Mouse (Mus musculus) cerebellum, postnatal 14 days (tissue): ENCODE measurements around the gene Irak4.

Experiments
- DNase-seq, 2 experiments: peaks; one replicate each; pipeline ENCODE4 v3.0.0; 2021; ENCODE audit warnings: mixed read lengths in 2 of 2

The Irak4 gene

GRCm38 (mm10) chr15:94543409-94544051 is at the start of gene Irak4, which contains the start of gene Pus7l:
Irak4 (plus strand) TSS chr15:94543643.
Pus7l (minus strand) TSS chr15:94543547.
- DNase-seq = peak; percentile 92 to 94

- DNase-seq = peak in 1 of 2 experiments; percentile 9
Measured at GRCm38 (mm10) chr15:94494445-94494844, 49.0 kb upstream of the Irak4 start.

- DNase-seq = peak in 1 of 2 experiments; percentile 34
Measured at GRCm38 (mm10) chr15:94495936-94496335, 47.5 kb upstream of the Irak4 start.

GRCm38 (mm10) chr15:94499260-94499659 is 44.2 kb upstream of the Irak4 start:
- no peak for DNase-seq

- peak; percentile 52 for DNase-seq
Measured at GRCm38 (mm10) chr15:94503451-94504215, 39.8 kb upstream of the Irak4 start.

GRCm38 (mm10) chr15:94517913-94518491 is 25.4 kb upstream of the Irak4 start:
- no peak for DNase-seq

- DNase-seq = peak; percentile 67 to 68
Measured at GRCm38 (mm10) chr15:94520205-94520900, 23.1 kb upstream of the Irak4 start.

GRCm38 (mm10) chr15:94520959-94521358 is 22.5 kb upstream of the Irak4 start:
- no peak for DNase-seq

GRCm38 (mm10) chr15:94523251-94523650 is 20.2 kb upstream of the Irak4 start:
- no peak for DNase-seq

GRCm38 (mm10) chr15:94524956-94525355 is 18.5 kb upstream of the Irak4 start:
- no peak for DNase-seq

- no peak for DNase-seq
Measured at GRCm38 (mm10) chr15:94530519-94530918, 12.9 kb upstream of the Irak4 start.

- no peak for DNase-seq
Measured at GRCm38 (mm10) chr15:94532306-94532705, 11.1 kb upstream of the Irak4 start.

GRCm38 (mm10) chr15:94532956-94533355 is 10.5 kb upstream of the Irak4 start:
- DNase-seq = no peak

- DNase-seq = no peak
Measured at GRCm38 (mm10) chr15:94535521-94535920, 7.9 kb upstream of the Irak4 start.

- DNase-seq = no peak
Measured at GRCm38 (mm10) chr15:94539296-94539695, 4.1 kb upstream of the Irak4 start.

GRCm38 (mm10) chr15:94542567-94543408 is 655 bp upstream of the Irak4 start:
- DNase-seq = no peak

GRCm38 (mm10) chr15:94544052-94544636 is 701 bp downstream of the Irak4 start:
- DNase-seq = no peak

GRCm38 (mm10) chr15:94544844-94545243 is 1.4 kb downstream of the Irak4 start:
- DNase-seq = no peak

- no peak for DNase-seq
Measured at GRCm38 (mm10) chr15:94553536-94553935, 10.1 kb downstream of the Irak4 start.

- DNase-seq = peak; percentile 93 to 97
Measured at GRCm38 (mm10) chr15:94557442-94557841, 14.0 kb downstream of the Irak4 start.

GRCm38 (mm10) chr15:94558895-94559656 is 15.6 kb downstream of the Irak4 start:
- no peak for DNase-seq
